Mouse (Mus musculus): ENCODE measurements at regions not wholly inside any gene's neighbourhood (a gene's known extent, or its start where the extent isn't known, plus 50 kb on each side); places are given as distances from the start of the nearest gene placed in this dataset.
A peak's percentile ranks its signal among the peaks of the same experiment; 100 is the strongest.

DNA sequence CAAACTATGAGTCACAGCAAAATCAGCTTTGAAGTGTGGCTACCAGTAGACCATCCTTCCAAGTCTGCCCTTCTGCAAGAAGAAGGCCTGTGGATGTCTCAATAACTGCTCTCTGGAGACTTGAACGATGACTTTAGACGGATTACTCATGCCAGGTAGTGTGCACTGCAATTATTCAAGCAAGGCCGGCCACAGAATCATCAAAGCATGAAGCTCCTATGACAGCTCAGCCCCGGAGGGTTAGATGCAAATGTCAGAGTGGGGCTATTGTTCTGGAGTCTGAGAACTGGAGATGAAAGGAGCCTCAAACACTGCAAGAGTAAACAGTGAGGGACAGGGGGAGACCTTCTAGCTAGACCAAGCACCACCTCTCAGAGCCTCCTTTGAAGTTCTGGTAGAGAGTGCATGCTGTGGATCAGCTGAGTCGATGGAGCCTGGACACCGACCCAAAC, 173.8 kb upstream of the Dmrta1 start:
- DNase-seq (ENCODE audit: low spot score in 2 of 2) = no peak

DNA sequence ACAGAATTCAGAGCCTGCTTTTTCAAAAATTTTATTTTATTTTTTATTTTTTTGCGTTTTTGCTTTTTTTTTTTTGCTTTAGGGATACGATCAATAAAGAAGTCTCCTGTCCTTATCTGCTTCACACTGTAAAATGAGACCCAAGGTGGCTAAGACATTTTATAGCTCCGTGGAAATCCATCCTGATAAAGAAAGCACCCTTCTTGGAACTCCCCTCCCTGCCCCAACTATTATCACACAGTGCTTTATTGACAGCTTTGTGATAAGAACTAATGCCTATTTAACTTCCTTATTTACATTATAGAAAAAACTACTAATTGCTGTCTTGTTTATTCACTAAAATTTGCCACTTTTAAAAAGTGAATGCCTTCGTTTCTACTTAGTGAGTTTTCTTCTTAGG, 179.0 kb upstream of the Dmrta1 start:
- no peak for DNase-seq (ENCODE audit: low spot score in 2 of 2)

- DNase-seq (ENCODE audit: low spot score in 2 of 2) = no peak
Measured at GRCm38 (mm10) chr4:89490947-89491346, 180.1 kb upstream of the Cdkn2b start.

- no peak for DNase-seq (ENCODE audit: low spot score in 2 of 2)
Measured at GRCm38 (mm10) chr4:89487416-89488165, 176.8 kb upstream of the Cdkn2b start.

DNA sequence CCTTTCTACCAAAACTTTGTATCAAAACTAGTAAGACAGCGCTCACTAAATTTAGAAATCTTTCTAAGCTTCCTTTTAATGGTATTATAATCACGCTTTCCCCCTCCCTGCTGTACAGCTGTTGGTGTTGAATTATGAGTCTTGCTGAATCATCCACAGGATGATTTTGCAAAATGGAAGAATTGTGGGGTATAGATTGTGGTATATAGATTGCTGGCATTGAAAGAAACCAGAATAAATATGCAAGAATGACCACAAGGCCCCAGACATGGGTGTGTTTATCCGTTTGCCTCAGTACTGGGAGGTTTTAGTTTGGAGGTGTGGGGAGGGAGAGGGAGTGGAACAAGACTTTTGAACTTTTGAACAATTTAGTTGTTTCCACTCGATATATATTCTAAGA, 176.1 kb upstream of the Cdkn2b start:
- DNase-seq (ENCODE audit: low spot score in 2 of 2) = no peak

DNA sequence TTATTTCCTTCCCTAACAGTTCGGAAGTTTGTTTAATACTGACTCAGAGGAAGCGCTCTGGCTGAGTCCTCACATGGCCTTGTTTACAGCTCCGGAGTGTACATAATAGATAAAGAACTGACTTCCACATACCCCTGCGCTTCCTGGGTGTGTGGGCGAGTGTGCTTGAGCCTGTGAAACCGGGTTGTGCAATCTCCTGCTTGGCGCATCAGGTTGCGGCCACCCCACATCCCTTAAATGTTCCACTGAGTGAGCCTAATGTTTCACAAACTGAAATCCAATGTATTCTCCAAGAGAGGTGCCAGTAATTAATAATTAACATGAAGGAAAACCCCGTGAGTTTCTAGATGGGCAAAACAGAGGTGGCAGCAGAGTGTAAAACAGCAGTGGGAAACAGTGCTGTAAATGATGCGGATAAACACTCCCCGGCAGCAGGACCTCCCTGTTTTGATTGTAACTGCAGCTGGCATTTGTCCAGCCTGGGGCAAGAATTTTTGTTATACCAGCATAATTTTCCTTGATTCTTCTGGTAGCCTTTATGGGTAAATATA, 175.2 kb upstream of the Cdkn2b start:
- peak in 1 of 2 experiments; percentile 18 for DNase-seq (ENCODE audit: low spot score in 2 of 2)

- DNase-seq (ENCODE audit: low spot score in 2 of 2) = no peak
Measured at GRCm38 (mm10) chr4:89478646-89479237, 167.9 kb upstream of the Cdkn2b start.

- no peak for DNase-seq (ENCODE audit: low spot score in 2 of 2)
Measured at GRCm38 (mm10) chr4:89475848-89476247, 165.0 kb upstream of the Cdkn2b start.

- no peak for DNase-seq (ENCODE audit: low spot score in 2 of 2)
Measured at GRCm38 (mm10) chr4:89474836-89475541, 164.2 kb upstream of the Cdkn2b start.

GRCm38 (mm10) chr4:89471426-89471825, 160.6 kb upstream of the Cdkn2b start:
- no peak for DNase-seq (ENCODE audit: low spot score in 2 of 2)

- no peak for DNase-seq (ENCODE audit: low spot score in 2 of 2)
Measured at GRCm38 (mm10) chr4:89470756-89471155, 159.9 kb upstream of the Cdkn2b start.

GRCm38 (mm10) chr4:89469883-89470282, 159.0 kb upstream of the Cdkn2b start:
- no peak for DNase-seq (ENCODE audit: low spot score in 2 of 2)

- DNase-seq (ENCODE audit: low spot score in 2 of 2) = no peak
Measured at GRCm38 (mm10) chr4:89469406-89469805, 158.6 kb upstream of the Cdkn2b start.

DNA sequence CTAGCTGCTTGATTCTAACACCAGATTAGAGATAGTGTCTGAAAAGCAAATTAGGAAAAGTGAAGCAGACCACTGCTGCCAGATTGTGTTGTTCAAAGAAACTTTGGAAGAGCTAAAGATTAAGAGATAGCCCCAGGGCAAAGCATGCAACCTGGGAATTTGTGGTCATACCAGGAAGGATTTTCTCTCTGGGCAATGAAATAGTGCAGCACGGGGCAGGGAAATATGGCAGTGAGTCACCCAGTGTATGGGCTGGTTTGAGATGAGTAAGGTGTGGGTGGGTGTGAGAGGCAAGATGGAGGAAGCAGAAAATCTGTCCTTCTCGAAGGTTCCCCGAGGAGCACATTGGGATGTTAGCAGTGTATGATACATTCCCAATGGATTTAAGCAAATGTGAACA, 155.9 kb upstream of the Cdkn2b start:
- no peak for DNase-seq (ENCODE audit: low spot score in 2 of 2)

- DNase-seq (ENCODE audit: low spot score in 2 of 2) = no peak
Measured at GRCm38 (mm10) chr4:89463121-89463520, 152.3 kb upstream of the Cdkn2b start.

GRCm38 (mm10) chr4:89460170-89460762, 149.4 kb upstream of the Cdkn2b start:
- DNase-seq (ENCODE audit: low spot score in 2 of 2) = no peak

DNA sequence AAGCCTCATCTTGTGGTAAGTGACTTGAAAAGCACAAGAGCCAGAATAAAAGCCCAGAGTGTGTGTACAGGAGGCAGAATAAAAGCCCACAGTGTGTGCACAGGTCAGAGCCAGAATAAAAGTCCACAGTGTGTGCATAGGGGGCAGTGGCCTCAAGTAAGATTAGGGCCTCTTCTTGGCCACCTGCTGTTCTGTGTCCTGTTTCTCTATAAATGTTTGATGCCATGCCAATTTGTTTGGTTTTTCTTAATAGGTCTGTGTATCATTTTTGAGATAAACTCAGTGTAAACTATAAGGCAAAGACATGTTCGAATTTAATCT, 148.5 kb upstream of the Cdkn2b start:
- no peak for DNase-seq (ENCODE audit: low spot score in 2 of 2)

DNA sequence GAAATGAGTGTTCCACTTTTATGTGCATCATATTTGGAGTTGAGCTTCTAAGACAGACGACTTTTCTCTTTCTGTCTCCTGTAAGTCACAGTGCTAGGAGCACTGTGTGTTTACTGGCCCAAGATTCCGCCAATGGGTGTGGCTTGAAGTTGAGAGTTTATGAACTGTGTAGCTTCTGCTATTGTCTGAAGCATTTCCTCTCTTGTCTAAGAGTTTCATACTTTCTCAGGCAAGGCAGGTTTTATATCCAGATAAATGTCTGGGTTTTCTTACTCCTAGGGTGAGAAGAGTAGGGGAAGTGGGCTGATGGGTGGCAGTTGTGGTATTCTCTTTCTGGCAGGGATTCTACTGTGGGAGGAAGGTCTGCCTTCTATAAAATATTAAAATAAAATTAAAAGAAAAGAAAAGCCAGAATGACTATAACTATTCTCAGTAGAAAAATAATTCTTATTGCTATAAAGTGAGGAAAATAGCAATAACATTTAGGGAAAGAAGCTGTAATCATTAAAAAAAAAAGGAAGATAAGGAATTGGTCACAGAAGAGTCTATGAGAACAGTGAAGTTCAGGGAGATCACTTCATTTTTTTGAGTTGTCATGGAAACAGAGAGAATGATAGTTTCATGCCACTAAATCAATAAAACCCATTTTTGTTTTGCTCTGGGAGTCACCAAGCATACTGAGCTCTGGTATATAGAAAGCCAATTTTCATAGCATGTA, 147.9 kb upstream of the Cdkn2b start:
- DNase-seq (ENCODE audit: low spot score in 2 of 2) = no peak

- DNase-seq (ENCODE audit: low spot score in 2 of 2) = no peak
Measured at GRCm38 (mm10) chr4:89457861-89458260, 147.0 kb upstream of the Cdkn2b start.

GRCm38 (mm10) chr4:89454926-89455325, 144.1 kb upstream of the Cdkn2b start:
- DNase-seq (ENCODE audit: low spot score in 2 of 2) = no peak

- DNase-seq (ENCODE audit: low spot score in 2 of 2) = no peak
Measured at GRCm38 (mm10) chr4:89453051-89453450, 142.2 kb upstream of the Cdkn2b start.

DNA sequence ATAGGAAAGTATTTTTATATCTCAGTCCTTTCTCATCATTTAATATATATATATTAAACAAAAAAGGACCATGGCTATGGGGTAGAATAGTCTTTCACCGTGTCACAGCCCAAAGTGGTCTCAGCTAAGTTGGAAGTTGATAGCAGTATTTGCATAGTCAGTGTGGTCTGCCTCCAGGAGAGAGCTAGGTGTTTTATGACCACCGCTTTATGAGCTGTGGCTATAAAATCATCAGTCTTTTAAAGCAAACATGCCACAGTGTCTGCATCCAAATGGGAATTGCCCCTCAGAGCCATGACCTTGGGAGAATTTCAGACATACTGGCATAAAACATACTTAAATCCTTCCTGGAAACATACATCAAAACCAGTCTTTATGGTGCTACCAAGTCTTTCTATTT, 140.9 kb upstream of the Cdkn2b start:
- DNase-seq (ENCODE audit: low spot score in 2 of 2) = no peak
